Mouse (Mus musculus): ENCODE results near the gene Gm20661. TPM values are rescaled to one million over a fixed set of nuclear protein-coding genes. Genes with fewer than 3 reads are reported as not detected.

The Gm20661 gene
- polyA plus RNA-seq, 1 experiment from 2014 or later: 0.65 TPM

- Histone ChIP-seq H3K27me3 (replicated peaks; ENCODE audit: control insufficient read depth, insufficient read depth, low read length) (no peaks in the 10 kb centered on the region), H3K9me3 (ENCODE audit: control insufficient read depth, low read length) (no peaks in the 10 kb centered on the region), H3K27ac (ENCODE audit: low read length) (no peak within 1 kb of the TSS), H3K9ac (replicated peaks; ENCODE audit: low read depth, low read length) (no peak within 1 kb of the TSS), H3K4me2 (ENCODE audit: low read length) (no peak within 1 kb of the TSS), H3K4me3 (replicated peaks; ENCODE audit: low read length) (no peak within 1 kb of the TSS), H3K4me1 (replicated peaks; ENCODE audit: control insufficient read depth, insufficient read depth, low read length) (no peaks in the 10 kb centered on the region), H3K36me3 (ENCODE audit: control insufficient read depth, insufficient read depth) (no peaks in the 10 kb centered on the region; the same call in 1 of the 2 replicates)
- WGBS: 75% methylated on average over 12 of the region's 12 CpGs
- no peak for ATAC-seq
These were observed 7.2 kb upstream of the Gm20661 start, which contains the start of gene Uba7 for GRCm38 (mm10) chr9:107975399-107976386. Gene Uba7 (plus strand): TSS chr9:107975505.

- H3K9me3 ChIP-seq (ENCODE audit: control insufficient read depth, low read length): no peaks in the 10 kb centered on the region
- H3K27ac ChIP-seq (ENCODE audit: low read length): no peak overlapping the region
- no peaks in the 10 kb centered on the region for H3K36me3 ChIP-seq (ENCODE audit: control insufficient read depth, insufficient read depth)
- H3K4me2 ChIP-seq (ENCODE audit: low read length): no peak overlapping the region
- H3K27me3 ChIP-seq (replicated peaks; ENCODE audit: control insufficient read depth, insufficient read depth, low read length): no peaks in the 10 kb centered on the region
- no peak overlapping the region for H3K4me3 ChIP-seq (replicated peaks; ENCODE audit: low read length)
- H3K4me1 ChIP-seq (replicated peaks; ENCODE audit: control insufficient read depth, insufficient read depth, low read length): peaks cover 2% of the 10 kb centered on the region; the same call in 1 of the 2 replicates
- 85% methylated on average over 12 of the region's 12 CpGs for WGBS
- no peak for ATAC-seq
- H3K9ac ChIP-seq (replicated peaks; ENCODE audit: low read depth, low read length): no peak overlapping the region
These were observed 4.0 kb upstream of the Gm20661 start for GRCm38 (mm10) chr9:107978815-107979214.

GRCm38 (mm10) chr9:107981684-107982605, 913 bp upstream of the Gm20661 start:
- Histone ChIP-seq H3K9me3 (ENCODE audit: control insufficient read depth, low read length) (no peaks in the 10 kb centered on the region), H3K9ac (replicated peaks; ENCODE audit: low read depth, low read length) (peak overlapping the region; percentile 10; the same call in 1 of the 2 replicates), H3K36me3 (ENCODE audit: control insufficient read depth, insufficient read depth) (no peaks in the 10 kb centered on the region), H3K4me1 (replicated peaks; ENCODE audit: control insufficient read depth, insufficient read depth, low read length) (peaks cover 14% of the 10 kb centered on the region), H3K27me3 (replicated peaks; ENCODE audit: control insufficient read depth, insufficient read depth, low read length) (0 out of 2 replicates have a peak, but pooled peaks cover 3% of the 10 kb centered on the region), H3K27ac (ENCODE audit: low read length) (peak overlapping the region; percentile 46), H3K4me2 (ENCODE audit: low read length) (no peak overlapping the region), H3K4me3 (replicated peaks; ENCODE audit: low read length) (no peak overlapping the region)
- no peak for ATAC-seq
- 67% methylated on average over 6 of the region's 7 CpGs for WGBS

GRCm38 (mm10) chr9:107983421-107983890, 598 bp downstream of the Gm20661 start:
- no peaks in the 10 kb centered on the region for H3K9me3 ChIP-seq (ENCODE audit: control insufficient read depth, low read length)
- H3K9ac ChIP-seq (replicated peaks; ENCODE audit: low read depth, low read length): no peak overlapping the region
- H3K27me3 ChIP-seq (replicated peaks; ENCODE audit: control insufficient read depth, insufficient read depth, low read length): 0 out of 2 replicates have a peak, but pooled peaks cover 3% of the 10 kb centered on the region
- H3K4me1 ChIP-seq (replicated peaks; ENCODE audit: control insufficient read depth, insufficient read depth, low read length): peaks cover 14% of the 10 kb centered on the region
- no peak overlapping the region for H3K4me2 ChIP-seq (ENCODE audit: low read length)
- no peaks in the 10 kb centered on the region for H3K36me3 ChIP-seq (ENCODE audit: control insufficient read depth, insufficient read depth)
- ATAC-seq: no peak
- no peak overlapping the region for H3K4me3 ChIP-seq (replicated peaks; ENCODE audit: low read length)
- WGBS: 49% methylated on average over 4 of the region's 4 CpGs
- H3K27ac ChIP-seq (ENCODE audit: low read length): peak overlapping the region; percentile 20

GRCm38 (mm10) chr9:107984052-107984753, 1.3 kb downstream of the Gm20661 start:
- WGBS: 77% methylated on average over 19 of the region's 19 CpGs
- H3K9ac ChIP-seq (replicated peaks; ENCODE audit: low read depth, low read length): no peak overlapping the region

GRCm38 (mm10) chr9:107984754-107985055, 1.8 kb downstream of the Gm20661 start:
- Histone ChIP-seq H3K9ac (replicated peaks; ENCODE audit: low read depth, low read length) (peak overlapping the region; percentile 67; the same call in 1 of the 2 replicates), H3K27me3 (replicated peaks; ENCODE audit: control insufficient read depth, insufficient read depth, low read length) (0 out of 2 replicates have a peak, but pooled peaks cover 3% of the 10 kb centered on the region), H3K9me3 (ENCODE audit: control insufficient read depth, low read length) (no peaks in the 10 kb centered on the region), H3K27ac (ENCODE audit: low read length) (no peak overlapping the region), H3K4me2 (ENCODE audit: low read length) (peak overlapping the region; percentile 86), H3K4me3 (replicated peaks; ENCODE audit: low read length) (peak overlapping the region; percentile 75), H3K36me3 (ENCODE audit: control insufficient read depth, insufficient read depth) (no peaks in the 10 kb centered on the region), H3K4me1 (replicated peaks; ENCODE audit: control insufficient read depth, insufficient read depth, low read length) (peaks cover 14% of the 10 kb centered on the region)
- 74% methylated on average over 9 of the region's 9 CpGs for WGBS
- no peak for ATAC-seq

More at GRCm38 (mm10) chr9:107984052-107984753, 1.3 kb downstream of the Gm20661 start:
- Histone ChIP-seq H3K4me3 (replicated peaks; ENCODE audit: low read length) (peak overlapping the region; percentile 75), H3K27me3 (replicated peaks; ENCODE audit: control insufficient read depth, insufficient read depth, low read length) (0 out of 2 replicates have a peak, but pooled peaks cover 3% of the 10 kb centered on the region), H3K9me3 (ENCODE audit: control insufficient read depth, low read length) (no peaks in the 10 kb centered on the region), H3K4me2 (ENCODE audit: low read length) (peak overlapping the region; percentile 86; the same call in 1 of the 2 replicates), H3K27ac (ENCODE audit: low read length) (no peak overlapping the region), H3K36me3 (ENCODE audit: control insufficient read depth, insufficient read depth) (no peaks in the 10 kb centered on the region), H3K4me1 (replicated peaks; ENCODE audit: control insufficient read depth, insufficient read depth, low read length) (peaks cover 14% of the 10 kb centered on the region)
- no peak for ATAC-seq

- Histone ChIP-seq H3K9me3 (ENCODE audit: control insufficient read depth, low read length) (no peaks in the 10 kb centered on the region), H3K4me1 (replicated peaks; ENCODE audit: control insufficient read depth, insufficient read depth, low read length) (peaks cover 14% of the 10 kb centered on the region), H3K9ac (replicated peaks; ENCODE audit: low read depth, low read length) (peak within 1 kb of the TSS; percentile 67), H3K4me2 (ENCODE audit: low read length) (peak within 1 kb of the TSS; percentile 86), H3K27ac (ENCODE audit: low read length) (no peak within 1 kb of the TSS; the same call in 1 of the 2 replicates), H3K4me3 (replicated peaks; ENCODE audit: low read length) (peak within 1 kb of the TSS; percentile 75), H3K27me3 (replicated peaks; ENCODE audit: control insufficient read depth, insufficient read depth, low read length) (0 out of 2 replicates have a peak, but pooled peaks cover 3% of the 10 kb centered on the region), H3K36me3 (ENCODE audit: control insufficient read depth, insufficient read depth) (no peaks in the 10 kb centered on the region)
- WGBS: under 1% methylated on average over 58 of the region's 58 CpGs
- ATAC-seq: peak; percentile 78
These were observed 2.6 kb downstream of the Gm20661 start, which contains the start of gene Inka1 for GRCm38 (mm10) chr9:107985131-107986119. Gene Inka1 (minus strand): TSS chr9:107985879.
